Mouse (Mus musculus): ENCODE measurements around the gene Dcbld1. TPM values are rescaled to one million over a fixed set of nuclear protein-coding genes. Genes with fewer than 3 reads are reported as not detected.

The Dcbld1 gene
- polyA plus RNA-seq, 1 experiment from 2014 or later: 4.2 TPM

GRCm38 (mm10) chr10:52253426-52253825 is 20.0 kb downstream of the Dcbld1 start:
- H3K4me3 ChIP-seq (ENCODE audit: low read depth, low read length): no peak overlapping the region
- H3K27me3 ChIP-seq (ENCODE audit: control insufficient read depth, insufficient read depth, low read depth, low read length): no peaks in the 10 kb centered on the region
- no peaks in the 10 kb centered on the region for H3K9me3 ChIP-seq (replicated peaks; ENCODE audit: control insufficient read depth, low read length)
- H3K4me2 ChIP-seq (ENCODE audit: low read depth, low read length): no peak overlapping the region
- WGBS (ENCODE audit: insufficient replicate concordance): 71% methylated on average over 11 of the region's 11 CpGs
- H3K36me3 ChIP-seq (ENCODE audit: control insufficient read depth, insufficient read depth): no peaks in the 10 kb centered on the region
- no peak overlapping the region for H3K9ac ChIP-seq (ENCODE audit: low read depth, low read length)
- H3K27ac ChIP-seq (ENCODE audit: low read length): no peak overlapping the region
- ATAC-seq (ENCODE audit: low read depth): no peak
- no peaks in the 10 kb centered on the region for H3K4me1 ChIP-seq (ENCODE audit: control insufficient read depth, low read depth, low read length)

GRCm38 (mm10) chr10:52257768-52258167 is 24.3 kb downstream of the Dcbld1 start:
- ATAC-seq (ENCODE audit: low read depth): no peak
- no peaks in the 10 kb centered on the region for H3K27me3 ChIP-seq (ENCODE audit: control insufficient read depth, insufficient read depth, low read depth, low read length)
- H3K4me1 ChIP-seq (ENCODE audit: control insufficient read depth, low read depth, low read length): no peaks in the 10 kb centered on the region
- no peak overlapping the region for H3K9ac ChIP-seq (ENCODE audit: low read depth, low read length)
- no peak overlapping the region for H3K27ac ChIP-seq (ENCODE audit: low read length)
- 68% methylated on average over 2 of the region's 2 CpGs for WGBS (ENCODE audit: insufficient replicate concordance)
- H3K9me3 ChIP-seq (replicated peaks; ENCODE audit: control insufficient read depth, low read length): no peaks in the 10 kb centered on the region
- no peak overlapping the region for H3K4me2 ChIP-seq (ENCODE audit: low read depth, low read length)
- H3K36me3 ChIP-seq (ENCODE audit: control insufficient read depth, insufficient read depth): no peaks in the 10 kb centered on the region
- no peak overlapping the region for H3K4me3 ChIP-seq (ENCODE audit: low read depth, low read length)

GRCm38 (mm10) chr10:52258180-52258948 is 24.9 kb downstream of the Dcbld1 start:
- 66% methylated on average over 13 of the region's 13 CpGs for WGBS (ENCODE audit: insufficient replicate concordance)
- Histone ChIP-seq H3K9ac (ENCODE audit: low read depth, low read length) (no peak overlapping the region), H3K27ac (ENCODE audit: low read length) (no peak overlapping the region), H3K27me3 (ENCODE audit: control insufficient read depth, insufficient read depth, low read depth, low read length) (no peaks in the 10 kb centered on the region), H3K4me3 (ENCODE audit: low read depth, low read length) (no peak overlapping the region), H3K4me1 (ENCODE audit: control insufficient read depth, low read depth, low read length) (no peaks in the 10 kb centered on the region), H3K9me3 (replicated peaks; ENCODE audit: control insufficient read depth, low read length) (no peaks in the 10 kb centered on the region), H3K36me3 (ENCODE audit: control insufficient read depth, insufficient read depth) (no peaks in the 10 kb centered on the region), H3K4me2 (ENCODE audit: low read depth, low read length) (no peak overlapping the region)
- no peak for ATAC-seq (ENCODE audit: low read depth)

- H3K4me2 ChIP-seq (ENCODE audit: low read depth, low read length): no peak overlapping the region
- no peaks in the 10 kb centered on the region for H3K27me3 ChIP-seq (ENCODE audit: control insufficient read depth, insufficient read depth, low read depth, low read length)
- ATAC-seq (ENCODE audit: low read depth): no peak
- no peaks in the 10 kb centered on the region for H3K9me3 ChIP-seq (replicated peaks; ENCODE audit: control insufficient read depth, low read length)
- H3K4me3 ChIP-seq (ENCODE audit: low read depth, low read length): no peak overlapping the region
- no peak overlapping the region for H3K27ac ChIP-seq (ENCODE audit: low read length)
- H3K36me3 ChIP-seq (ENCODE audit: control insufficient read depth, insufficient read depth): peaks cover 3% of the 10 kb centered on the region; the same call in 1 of the 2 replicates
- WGBS (ENCODE audit: insufficient replicate concordance): 60% methylated on average over 4 of the region's 4 CpGs
- H3K9ac ChIP-seq (ENCODE audit: low read depth, low read length): no peak overlapping the region
- H3K4me1 ChIP-seq (ENCODE audit: control insufficient read depth, low read depth, low read length): no peaks in the 10 kb centered on the region
Observed at GRCm38 (mm10) chr10:52260209-52260608, 26.8 kb downstream of the Dcbld1 start.

- 63% methylated on average over 5 of the region's 5 CpGs for WGBS (ENCODE audit: insufficient replicate concordance)
- H3K27ac ChIP-seq (ENCODE audit: low read length): no peak overlapping the region
- H3K4me1 ChIP-seq (ENCODE audit: control insufficient read depth, low read depth, low read length): no peaks in the 10 kb centered on the region; the same call in 1 of the 2 replicates
- no peaks in the 10 kb centered on the region for H3K27me3 ChIP-seq (ENCODE audit: control insufficient read depth, insufficient read depth, low read depth, low read length)
- ATAC-seq (ENCODE audit: low read depth): no peak
- H3K36me3 ChIP-seq (ENCODE audit: control insufficient read depth, insufficient read depth): peaks cover 5% of the 10 kb centered on the region
- H3K9ac ChIP-seq (ENCODE audit: low read depth, low read length): no peak overlapping the region
- no peak overlapping the region for H3K4me3 ChIP-seq (ENCODE audit: low read depth, low read length)
- H3K4me2 ChIP-seq (ENCODE audit: low read depth, low read length): no peak overlapping the region
- no peaks in the 10 kb centered on the region for H3K9me3 ChIP-seq (replicated peaks; ENCODE audit: control insufficient read depth, low read length)
Observed at GRCm38 (mm10) chr10:52264162-52264561, 30.7 kb downstream of the Dcbld1 start.

- Histone ChIP-seq H3K36me3 (ENCODE audit: control insufficient read depth, insufficient read depth) (peaks cover 5% of the 10 kb centered on the region), H3K27me3 (ENCODE audit: control insufficient read depth, insufficient read depth, low read depth, low read length) (no peaks in the 10 kb centered on the region), H3K4me3 (ENCODE audit: low read depth, low read length) (no peak overlapping the region), H3K4me2 (ENCODE audit: low read depth, low read length) (no peak overlapping the region), H3K9me3 (replicated peaks; ENCODE audit: control insufficient read depth, low read length) (no peaks in the 10 kb centered on the region), H3K9ac (ENCODE audit: low read depth, low read length) (no peak overlapping the region), H3K27ac (ENCODE audit: low read length) (no peak overlapping the region), H3K4me1 (ENCODE audit: control insufficient read depth, low read depth, low read length) (no peaks in the 10 kb centered on the region; the same call in 1 of the 2 replicates)
- 44% methylated on average over 5 of the region's 5 CpGs for WGBS (ENCODE audit: insufficient replicate concordance)
- ATAC-seq (ENCODE audit: low read depth): no peak
Observed at GRCm38 (mm10) chr10:52268879-52269278, 35.5 kb downstream of the Dcbld1 start.

- 24% methylated on average over 5 of the region's 5 CpGs for WGBS (ENCODE audit: insufficient replicate concordance)
- no peaks in the 10 kb centered on the region for H3K36me3 ChIP-seq (ENCODE audit: control insufficient read depth, insufficient read depth)
- no peak overlapping the region for H3K9ac ChIP-seq (ENCODE audit: low read depth, low read length)
- H3K9me3 ChIP-seq (replicated peaks; ENCODE audit: control insufficient read depth, low read length): no peaks in the 10 kb centered on the region
- ATAC-seq (ENCODE audit: low read depth): no peak
- H3K4me2 ChIP-seq (ENCODE audit: low read depth, low read length): no peak overlapping the region
- H3K4me3 ChIP-seq (ENCODE audit: low read depth, low read length): no peak overlapping the region
- H3K27me3 ChIP-seq (ENCODE audit: control insufficient read depth, insufficient read depth, low read depth, low read length): no peaks in the 10 kb centered on the region
- no peak overlapping the region for H3K27ac ChIP-seq (ENCODE audit: low read length)
- no peaks in the 10 kb centered on the region; the same call in 1 of the 2 replicates for H3K4me1 ChIP-seq (ENCODE audit: control insufficient read depth, low read depth, low read length)
Observed at GRCm38 (mm10) chr10:52271385-52271784, 38.0 kb downstream of the Dcbld1 start.

GRCm38 (mm10) chr10:52273012-52273411 is 39.6 kb downstream of the Dcbld1 start:
- peak; percentile 30 for ATAC-seq (ENCODE audit: low read depth)
- H3K27me3 ChIP-seq (ENCODE audit: control insufficient read depth, insufficient read depth, low read depth, low read length): no peaks in the 10 kb centered on the region
- no peaks in the 10 kb centered on the region; the same call in 1 of the 2 replicates for H3K4me1 ChIP-seq (ENCODE audit: control insufficient read depth, low read depth, low read length)
- H3K4me2 ChIP-seq (ENCODE audit: low read depth, low read length): no peak overlapping the region
- H3K9me3 ChIP-seq (replicated peaks; ENCODE audit: control insufficient read depth, low read length): no peaks in the 10 kb centered on the region
- H3K36me3 ChIP-seq (ENCODE audit: control insufficient read depth, insufficient read depth): no peaks in the 10 kb centered on the region
- no peak overlapping the region for H3K27ac ChIP-seq (ENCODE audit: low read length)
- WGBS (ENCODE audit: insufficient replicate concordance): 35% methylated on average over 2 of the region's 2 CpGs
- no peak overlapping the region for H3K4me3 ChIP-seq (ENCODE audit: low read depth, low read length)
- H3K9ac ChIP-seq (ENCODE audit: low read depth, low read length): no peak overlapping the region

- WGBS (ENCODE audit: insufficient replicate concordance): 60% methylated on average over 8 of the region's 8 CpGs
- Histone ChIP-seq H3K27me3 (ENCODE audit: control insufficient read depth, insufficient read depth, low read depth, low read length) (no peaks in the 10 kb centered on the region), H3K27ac (ENCODE audit: low read length) (no peak overlapping the region), H3K4me3 (ENCODE audit: low read depth, low read length) (no peak overlapping the region), H3K9ac (ENCODE audit: low read depth, low read length) (no peak overlapping the region), H3K4me1 (ENCODE audit: control insufficient read depth, low read depth, low read length) (no peaks in the 10 kb centered on the region), H3K36me3 (ENCODE audit: control insufficient read depth, insufficient read depth) (no peaks in the 10 kb centered on the region), H3K9me3 (replicated peaks; ENCODE audit: control insufficient read depth, low read length) (no peaks in the 10 kb centered on the region), H3K4me2 (ENCODE audit: low read depth, low read length) (no peak overlapping the region)
- ATAC-seq (ENCODE audit: low read depth): no peak
Observed at GRCm38 (mm10) chr10:52274001-52274909, 40.8 kb downstream of the Dcbld1 start.

All from liver, embryonic 16.5 days (tissue).